Mouse (Mus musculus): ENCODE measurements around the gene Kctd2. TPM values are rescaled to one million over a fixed set of nuclear protein-coding genes. Genes with fewer than 3 reads are reported as not detected.

Gene Kctd2
- polyA plus RNA-seq (2016; fragmentation: Nextera tagmentation; extraction: Ambion mirVana): 13.6 and 18.3 TPM in 2 replicates

DNA sequence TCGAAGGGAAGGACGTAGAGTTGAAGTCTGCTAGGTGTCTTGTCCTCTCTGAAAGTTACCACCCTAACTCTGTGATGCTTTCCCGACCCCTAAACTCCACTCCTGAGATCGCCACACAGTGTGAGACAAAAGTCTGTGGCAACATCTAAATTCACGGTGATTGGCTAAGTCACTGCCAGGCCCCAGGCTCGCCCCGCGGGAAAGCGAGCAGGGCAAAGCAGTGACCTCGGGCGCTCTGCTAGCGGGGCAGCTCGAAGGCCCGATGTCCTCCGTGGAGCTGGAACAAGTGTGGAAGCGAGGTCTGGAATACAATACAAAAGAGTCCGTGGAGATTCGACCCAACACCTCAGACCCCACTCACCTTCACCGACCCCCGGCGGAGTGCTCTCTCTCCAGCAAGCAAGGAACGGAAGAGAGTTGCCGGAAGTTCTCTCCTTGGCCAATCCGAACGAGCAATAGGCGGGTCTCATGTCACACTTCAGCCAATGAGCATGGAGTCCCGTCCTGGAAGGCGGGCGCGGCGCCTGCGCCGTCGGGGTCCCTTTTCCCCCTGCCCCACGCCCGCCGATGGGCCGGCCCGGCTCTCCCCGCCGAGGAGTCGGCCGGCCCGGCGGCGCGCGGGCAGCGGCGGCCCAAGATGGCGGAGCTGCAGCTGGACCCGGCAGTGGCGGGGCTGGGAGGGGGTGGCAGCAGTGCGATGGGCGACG, at the start of gene Kctd2, which contains the start of gene Atp5h:
Gene Kctd2 (plus strand): TSS at position 598 of the 707 bp plus-strand sequence.
Gene Atp5h (minus strand): TSS at position 432 of the 707 bp plus-strand sequence.
- peak within 1 kb of the TSS; percentile 87 for H3K4me3 ChIP-seq
- no peaks in the 10 kb centered on the region for H3K9me3 ChIP-seq (replicated peaks)
- peaks cover 56% of the 10 kb centered on the region for H3K36me3 ChIP-seq
- WGBS: under 1% methylated on average over 49 of the region's 56 CpGs
- peak; percentile 95 for DNase-seq (ENCODE audit: low spot score)
- peak within 1 kb of the TSS; percentile 97 for H3K27ac ChIP-seq
- H3K4me1 ChIP-seq: peaks cover 25% of the 10 kb centered on the region
- H3K27me3 ChIP-seq (ENCODE audit: low read depth, poor library complexity, severe bottlenecking): no peaks in the 10 kb centered on the region

DNA sequence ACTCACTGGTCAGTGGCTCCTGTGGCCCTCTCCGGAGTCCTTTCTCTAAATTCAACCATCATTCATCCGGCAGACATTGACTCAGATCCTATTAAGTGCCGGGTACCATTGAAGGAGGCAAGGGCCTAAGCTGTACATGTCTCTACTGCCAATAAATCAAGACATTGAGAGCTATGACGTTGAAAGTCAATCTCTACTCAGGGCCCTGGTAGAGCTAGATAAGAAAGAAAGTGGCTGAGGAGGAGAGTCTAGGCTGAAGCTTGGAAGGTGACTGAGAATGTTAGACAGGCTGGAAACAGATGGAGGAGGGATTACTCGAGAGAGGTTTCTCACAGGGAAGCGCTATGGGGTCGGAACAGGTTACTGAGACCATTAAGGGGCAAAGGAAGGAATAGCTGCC, 49.6 kb upstream of the Kctd2 start:
- 55% methylated on average over 7 of the region's 7 CpGs for WGBS
- H3K27me3 ChIP-seq (ENCODE audit: low read depth, poor library complexity, severe bottlenecking): peaks cover 100% of the 10 kb centered on the region
- DNase-seq (ENCODE audit: low spot score): no peak
- no peak overlapping the region for H3K4me3 ChIP-seq
- H3K36me3 ChIP-seq: no peaks in the 10 kb centered on the region
- peaks cover 26% of the 10 kb centered on the region for H3K4me1 ChIP-seq
- H3K27ac ChIP-seq: no peak overlapping the region
- H3K9me3 ChIP-seq (replicated peaks): no peaks in the 10 kb centered on the region

DNA sequence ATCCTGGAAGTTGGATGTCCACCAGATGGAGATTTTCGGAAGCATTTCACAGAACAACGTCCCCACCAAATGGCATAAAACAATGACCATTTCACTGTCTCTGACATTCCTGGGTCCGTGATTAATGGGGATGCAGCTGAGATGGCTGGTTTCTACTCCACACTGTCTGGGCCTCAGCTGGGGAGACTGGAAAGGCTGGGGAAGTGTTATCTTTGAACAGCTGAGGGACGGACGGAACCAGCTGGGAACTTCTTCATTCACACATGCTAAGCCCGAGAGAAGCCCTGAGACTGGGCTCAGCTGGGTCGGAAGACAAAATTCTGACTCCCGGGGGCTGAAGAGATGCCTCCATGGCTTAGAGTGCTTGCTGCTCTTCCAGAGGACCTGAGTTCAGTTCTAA, 48.6 kb upstream of the Kctd2 start:
- 63% methylated on average over 8 of the region's 8 CpGs for WGBS
- Histone ChIP-seq H3K36me3 (no peaks in the 10 kb centered on the region), H3K27ac (no peak overlapping the region), H3K27me3 (ENCODE audit: low read depth, poor library complexity, severe bottlenecking) (peaks cover 100% of the 10 kb centered on the region), H3K9me3 (replicated peaks) (no peaks in the 10 kb centered on the region), H3K4me3 (no peak overlapping the region), H3K4me1 (peaks cover 24% of the 10 kb centered on the region)
- no peak for DNase-seq (ENCODE audit: low spot score)

DNA sequence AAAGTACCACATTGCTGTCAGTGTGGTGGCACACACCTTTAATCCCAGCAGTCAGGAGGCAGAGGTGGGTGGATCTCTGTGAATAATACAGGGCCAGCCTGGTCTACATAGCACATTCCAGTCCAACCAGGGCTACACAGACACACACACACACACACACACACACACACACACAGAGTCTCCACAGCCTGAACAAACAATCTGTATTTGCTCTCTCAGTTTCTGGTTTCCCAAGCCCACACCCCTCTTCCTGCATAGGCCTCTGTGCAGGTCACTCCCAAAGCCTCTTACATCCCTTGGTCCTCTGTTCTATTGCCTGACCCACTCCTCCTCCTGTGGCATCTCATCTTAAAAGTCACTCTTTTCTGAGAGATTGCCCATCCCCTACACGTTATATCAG, 47.9 kb upstream of the Kctd2 start:
- no peak overlapping the region for H3K4me3 ChIP-seq
- no peak for DNase-seq (ENCODE audit: low spot score)
- 74% methylated on average over 1 of the region's 1 CpGs for WGBS
- peaks cover 100% of the 10 kb centered on the region for H3K27me3 ChIP-seq (ENCODE audit: low read depth, poor library complexity, severe bottlenecking)
- H3K4me1 ChIP-seq: peaks cover 18% of the 10 kb centered on the region
- no peaks in the 10 kb centered on the region for H3K9me3 ChIP-seq (replicated peaks)
- H3K27ac ChIP-seq: no peak overlapping the region
- H3K36me3 ChIP-seq: no peaks in the 10 kb centered on the region

DNA sequence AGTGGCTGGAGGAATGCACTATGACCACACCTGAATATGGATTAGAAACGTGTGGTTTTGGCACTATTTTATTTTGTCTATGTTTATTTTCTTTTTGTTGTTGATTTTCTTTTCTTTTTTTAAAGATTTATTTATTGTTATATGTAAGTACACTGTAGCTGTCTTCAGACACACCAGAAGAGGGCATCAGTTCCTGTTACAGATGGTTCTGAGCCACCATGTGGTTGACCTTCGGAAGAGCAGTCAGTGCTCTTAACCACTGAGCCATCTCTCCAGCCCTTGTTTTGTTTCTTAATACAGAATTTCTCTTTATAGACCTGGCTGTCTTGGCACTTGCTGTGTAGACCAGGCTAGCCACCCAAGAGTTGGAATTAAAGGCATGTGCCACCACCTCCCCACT, 47.2 kb upstream of the Kctd2 start:
- Histone ChIP-seq H3K36me3 (no peaks in the 10 kb centered on the region), H3K27ac (no peak overlapping the region), H3K9me3 (replicated peaks) (no peaks in the 10 kb centered on the region), H3K4me3 (no peak overlapping the region), H3K4me1 (peaks cover 11% of the 10 kb centered on the region), H3K27me3 (ENCODE audit: low read depth, poor library complexity, severe bottlenecking) (peaks cover 96% of the 10 kb centered on the region)
- 51% methylated on average over 2 of the region's 2 CpGs for WGBS
- no peak for DNase-seq (ENCODE audit: low spot score)

DNA sequence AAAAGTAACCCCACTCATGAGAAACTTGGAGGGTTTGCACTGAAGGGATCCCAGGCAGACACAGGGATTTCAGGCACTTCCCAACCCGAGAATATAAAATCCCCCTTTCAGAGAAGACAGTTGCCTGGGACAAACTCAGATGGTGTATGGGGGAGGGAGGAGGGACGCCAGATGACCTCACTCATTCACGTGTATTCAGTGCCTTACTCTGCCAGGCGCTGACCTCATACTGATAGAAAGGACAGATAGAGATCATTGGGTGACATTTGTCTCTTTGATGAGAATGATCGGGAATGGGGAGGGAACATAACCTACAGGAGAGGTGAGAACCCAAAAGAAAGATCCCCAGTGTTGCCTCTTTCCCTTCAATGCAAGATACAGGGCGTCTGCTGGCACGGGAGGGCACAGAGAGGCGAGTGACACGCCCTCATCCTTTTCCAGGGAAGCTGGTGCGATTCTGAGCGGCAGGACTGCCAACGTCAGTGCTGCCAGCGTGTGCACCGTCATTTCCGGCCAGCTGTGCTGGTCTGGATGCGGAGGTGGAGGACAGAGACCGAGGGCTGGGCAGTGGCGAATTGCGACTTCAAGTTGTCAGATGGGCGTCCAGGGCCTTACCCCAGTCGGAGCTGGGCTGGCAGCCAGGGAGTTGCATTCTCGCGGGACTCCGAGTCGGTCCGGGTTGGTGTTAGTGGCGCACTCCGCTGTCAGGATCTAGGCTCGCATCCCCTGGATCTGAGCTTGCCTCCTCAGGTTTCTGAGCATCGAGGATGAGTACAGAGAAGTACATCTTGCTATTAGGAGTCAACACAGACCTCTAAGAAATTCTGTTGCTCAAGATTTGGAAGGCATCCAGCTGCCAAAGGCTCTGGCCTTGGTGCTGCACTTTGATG, 45.9 kb upstream of the Kctd2 start:
- WGBS: 2% methylated on average over 30 of the region's 30 CpGs
- no peaks in the 10 kb centered on the region for H3K36me3 ChIP-seq
- H3K9me3 ChIP-seq (replicated peaks): no peaks in the 10 kb centered on the region
- peaks cover 83% of the 10 kb centered on the region for H3K27me3 ChIP-seq (ENCODE audit: low read depth, poor library complexity, severe bottlenecking)
- peaks cover 11% of the 10 kb centered on the region for H3K4me1 ChIP-seq
- no peak overlapping the region; the same call in 1 of the 2 replicates for H3K27ac ChIP-seq
- H3K4me3 ChIP-seq: peak overlapping the region; percentile 50
- DNase-seq (ENCODE audit: low spot score): peak; percentile 49

DNA sequence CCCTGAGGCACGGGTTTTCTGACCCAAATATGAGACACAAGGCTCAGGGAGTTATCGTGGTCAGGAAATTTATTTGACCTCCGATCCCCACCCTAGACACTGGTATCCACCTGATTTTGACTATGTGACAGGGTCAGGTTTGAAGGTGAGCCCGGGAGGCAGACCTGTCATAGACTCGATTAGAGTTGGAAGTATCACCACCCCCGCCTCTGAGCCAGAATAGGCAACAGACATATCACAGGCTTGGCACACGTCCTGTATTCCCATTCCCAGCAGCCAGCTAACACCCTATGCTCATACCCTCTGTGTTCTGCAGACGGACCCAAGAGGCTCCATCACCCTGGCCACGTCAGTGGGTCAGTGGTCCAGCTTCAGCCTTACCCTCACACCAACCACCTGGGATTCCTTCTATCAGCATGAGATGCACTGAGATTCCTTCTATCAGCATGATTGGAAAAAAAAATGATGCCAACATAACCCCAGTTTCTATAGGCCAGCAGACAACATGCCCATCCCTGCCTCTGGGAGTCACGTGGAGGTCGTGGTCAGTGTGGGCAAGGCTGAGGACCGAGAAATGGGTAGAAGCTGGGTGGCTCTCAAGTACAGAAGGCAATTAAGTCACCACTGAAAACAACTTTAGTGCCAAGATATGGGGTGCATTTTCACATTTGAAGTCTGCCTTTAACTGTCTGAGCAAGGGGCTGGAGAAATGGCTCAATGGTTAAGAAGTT, 45.1 kb upstream of the Kctd2 start:
- H3K27me3 ChIP-seq (ENCODE audit: low read depth, poor library complexity, severe bottlenecking): peaks cover 75% of the 10 kb centered on the region
- H3K9me3 ChIP-seq (replicated peaks): no peaks in the 10 kb centered on the region
- no peak overlapping the region for H3K27ac ChIP-seq
- H3K4me3 ChIP-seq: peak overlapping the region; percentile 50
- 71% methylated on average over 12 of the region's 12 CpGs for WGBS
- DNase-seq (ENCODE audit: low spot score): no peak
- H3K4me1 ChIP-seq: peaks cover 11% of the 10 kb centered on the region
- H3K36me3 ChIP-seq: no peaks in the 10 kb centered on the region

DNA sequence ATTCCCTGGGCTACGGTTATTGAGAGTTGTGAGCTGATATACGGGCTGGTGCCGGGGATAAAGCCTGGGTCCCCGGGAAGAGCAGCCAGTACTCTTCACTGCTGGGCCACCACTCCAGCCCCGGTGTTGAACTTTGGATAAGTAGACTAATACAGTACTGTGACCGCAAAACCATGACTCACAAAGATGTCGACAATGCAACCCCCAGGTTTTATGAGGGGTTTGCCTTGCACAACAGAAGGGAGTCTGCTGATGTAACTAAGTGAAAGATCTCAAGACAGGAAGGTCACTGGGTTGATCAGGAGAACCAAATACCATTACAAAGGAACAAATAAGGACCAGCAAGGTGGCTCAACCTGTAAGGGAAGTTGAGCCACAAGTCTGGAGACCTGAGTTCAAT, 43.2 kb upstream of the Kctd2 start:
- H3K27ac ChIP-seq: no peak overlapping the region
- no peak for DNase-seq (ENCODE audit: low spot score)
- no peaks in the 10 kb centered on the region for H3K9me3 ChIP-seq (replicated peaks)
- no peak overlapping the region for H3K4me3 ChIP-seq
- no peaks in the 10 kb centered on the region for H3K36me3 ChIP-seq
- H3K4me1 ChIP-seq: peaks cover 19% of the 10 kb centered on the region
- 72% methylated on average over 7 of the region's 7 CpGs for WGBS
- H3K27me3 ChIP-seq (ENCODE audit: low read depth, poor library complexity, severe bottlenecking): peaks cover 56% of the 10 kb centered on the region

DNA sequence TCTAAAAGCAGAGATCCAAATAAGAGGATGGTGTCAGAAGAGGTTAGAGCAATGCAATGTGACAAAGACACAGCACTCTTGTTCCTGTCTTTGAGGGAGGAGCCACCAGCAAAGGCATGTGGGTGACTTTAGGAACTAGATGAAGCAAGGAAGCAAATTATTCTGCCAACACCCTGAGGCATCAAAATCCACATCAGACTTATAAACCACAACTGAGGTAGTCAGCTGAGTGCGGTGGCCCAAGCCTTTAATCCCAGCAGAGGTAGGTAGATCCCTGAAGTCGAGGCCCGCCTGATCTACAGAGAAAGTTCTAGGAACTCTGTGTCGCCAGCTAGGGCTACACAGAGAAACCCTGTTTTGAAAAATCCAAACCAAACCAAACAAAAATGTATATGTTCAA, 42.7 kb upstream of the Kctd2 start:
- Histone ChIP-seq H3K4me1 (peaks cover 23% of the 10 kb centered on the region), H3K27me3 (ENCODE audit: low read depth, poor library complexity, severe bottlenecking) (peaks cover 51% of the 10 kb centered on the region), H3K4me3 (no peak overlapping the region), H3K27ac (no peak overlapping the region), H3K9me3 (replicated peaks) (no peaks in the 10 kb centered on the region), H3K36me3 (no peaks in the 10 kb centered on the region)
- 85% methylated on average over 4 of the region's 4 CpGs for WGBS
- no peak for DNase-seq (ENCODE audit: low spot score)

DNA sequence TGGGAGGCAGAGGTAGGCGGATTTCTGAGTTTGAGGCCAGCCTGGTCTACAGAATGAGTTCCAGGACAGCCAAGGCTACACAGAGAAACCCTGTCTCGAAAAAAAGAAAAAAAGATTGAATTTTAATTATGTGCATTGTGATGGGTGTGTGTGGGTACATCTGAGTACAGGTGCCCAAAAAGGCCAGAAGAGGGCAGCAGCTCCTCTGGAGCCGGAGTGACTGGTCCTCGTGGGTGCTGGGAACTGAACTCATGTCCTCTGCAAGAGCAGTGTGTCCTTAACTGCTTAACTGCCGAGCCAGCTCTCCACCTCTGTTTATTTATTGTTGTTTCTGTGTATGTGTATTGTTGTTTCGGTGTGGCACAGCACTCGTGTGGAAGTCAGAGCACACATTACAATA, 42.1 kb upstream of the Kctd2 start:
- H3K4me1 ChIP-seq: peaks cover 29% of the 10 kb centered on the region
- no peaks in the 10 kb centered on the region for H3K36me3 ChIP-seq
- H3K4me3 ChIP-seq: no peak overlapping the region
- no peak overlapping the region for H3K27ac ChIP-seq
- peaks cover 45% of the 10 kb centered on the region for H3K27me3 ChIP-seq (ENCODE audit: low read depth, poor library complexity, severe bottlenecking)
- 89% methylated on average over 7 of the region's 7 CpGs for WGBS
- H3K9me3 ChIP-seq (replicated peaks): no peaks in the 10 kb centered on the region
- no peak for DNase-seq (ENCODE audit: low spot score)

DNA sequence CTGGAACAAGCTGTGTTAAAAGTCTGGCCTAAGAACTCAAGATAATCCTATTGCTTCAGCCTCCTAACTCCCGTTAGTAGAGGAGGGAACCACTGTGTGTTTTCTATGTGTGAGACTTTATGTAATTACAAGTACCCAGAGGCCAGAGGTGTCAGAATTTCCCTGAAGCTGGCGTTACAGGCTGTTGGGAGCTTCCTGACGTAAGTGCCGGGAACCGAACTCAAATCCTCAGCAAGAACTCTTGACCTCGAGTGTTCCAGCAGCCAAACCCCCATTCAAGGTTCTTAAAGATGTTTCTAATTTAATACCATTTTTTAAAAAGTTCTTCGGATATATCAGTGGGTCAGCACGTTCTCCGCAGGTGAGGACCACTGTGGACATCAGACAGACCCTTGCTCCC, 38.7 kb upstream of the Kctd2 start:
- peak overlapping the region; percentile 99 for H3K27ac ChIP-seq
- peaks cover 20% of the 10 kb centered on the region for H3K27me3 ChIP-seq (ENCODE audit: low read depth, poor library complexity, severe bottlenecking)
- no peaks in the 10 kb centered on the region for H3K9me3 ChIP-seq (replicated peaks)
- H3K36me3 ChIP-seq: 0 out of 2 replicates have a peak, but pooled peaks cover 3% of the 10 kb centered on the region
- H3K4me1 ChIP-seq: peaks cover 45% of the 10 kb centered on the region
- peak overlapping the region; percentile 96 for H3K4me3 ChIP-seq
- DNase-seq (ENCODE audit: low spot score): peak; percentile 42
- 10% methylated on average over 9 of the region's 9 CpGs for WGBS

DNA sequence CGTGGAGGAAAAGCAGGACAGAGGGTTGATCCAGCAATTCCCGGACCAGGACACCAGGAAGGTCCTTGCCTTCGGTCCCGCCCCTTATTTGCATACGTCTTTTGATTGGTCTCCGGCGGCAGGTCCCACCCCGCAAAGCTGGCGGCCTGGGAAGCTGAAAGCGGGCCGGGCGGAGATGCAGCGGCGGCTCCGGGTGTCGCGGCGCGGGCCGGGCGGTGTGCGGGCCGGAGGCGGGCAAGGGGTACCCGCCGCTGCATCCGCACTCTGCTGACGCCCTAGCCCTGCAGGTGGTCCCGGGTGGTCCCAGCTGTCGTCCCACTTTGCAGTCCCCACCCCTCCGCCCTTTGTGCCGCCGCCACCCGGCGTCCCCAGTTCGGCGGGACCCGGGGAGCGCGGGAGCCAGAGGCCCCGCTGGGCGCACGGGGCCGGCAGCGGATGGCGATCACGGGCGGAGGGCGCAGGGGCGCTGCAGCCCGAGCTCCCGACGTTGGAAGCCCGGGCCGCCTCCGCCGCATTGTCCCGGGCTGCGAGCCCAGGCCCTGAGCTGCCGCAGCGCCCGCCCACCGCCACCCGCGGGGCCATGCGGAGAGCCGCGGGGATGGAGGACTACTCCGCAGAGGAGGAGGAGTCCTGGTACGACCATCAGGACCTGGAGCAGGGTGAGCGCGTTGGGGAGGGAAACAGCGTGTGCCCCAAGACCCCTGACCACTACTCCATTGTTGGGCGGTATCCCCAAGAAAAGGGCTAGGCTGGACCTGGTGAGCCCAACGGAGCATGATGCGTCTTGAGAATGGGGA, 38.0 kb upstream of the Kctd2 start, which contains the start of gene Cdr2l:
Gene Cdr2l (plus strand): TSS at position 174 of the 797 bp plus-strand sequence.
- 0 out of 2 replicates have a peak, but pooled peaks cover 14% of the 10 kb centered on the region for H3K27me3 ChIP-seq (ENCODE audit: low read depth, poor library complexity, severe bottlenecking)
- peak within 1 kb of the TSS; percentile 96 for H3K4me3 ChIP-seq
- H3K27ac ChIP-seq: peak within 1 kb of the TSS; percentile 99
- H3K36me3 ChIP-seq: 0 out of 2 replicates have a peak, but pooled peaks cover 3% of the 10 kb centered on the region
- WGBS: under 1% methylated on average over 74 of the region's 76 CpGs
- DNase-seq (ENCODE audit: low spot score): peak; percentile 90
- peaks cover 45% of the 10 kb centered on the region for H3K4me1 ChIP-seq
- H3K9me3 ChIP-seq (replicated peaks): no peaks in the 10 kb centered on the region
